20 mouse cellular contexts compared by ENCODE assay signal in the genomic region with DNA sequence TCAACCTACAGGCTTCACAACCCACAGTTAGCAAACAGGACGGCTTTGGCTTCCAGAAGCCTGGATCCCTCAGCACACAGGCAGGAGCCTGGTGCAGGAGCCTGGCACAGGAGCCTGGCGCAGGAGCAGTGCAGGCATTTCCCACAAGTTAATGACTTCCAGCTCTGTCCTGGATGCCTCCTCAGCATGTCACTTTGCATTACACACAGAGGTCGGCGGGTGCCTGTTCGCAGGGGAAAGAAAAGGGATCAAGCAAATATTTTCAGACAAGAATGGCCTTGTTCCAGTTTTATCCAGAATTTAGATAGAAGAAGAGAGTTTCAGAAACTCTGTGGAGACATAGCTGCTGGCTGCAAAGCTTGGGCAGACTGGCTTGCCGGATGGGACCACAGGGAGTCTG. TPM values are rescaled to one million over a fixed set of nuclear protein-coding genes. Genes with fewer than 3 reads are reported as not detected.
DNase-seq lines count a peak whose midpoint lies in the region; ATAC-seq and TF ChIP-seq lines count a peak whose summit lies in the region.
"Had no signal": no experiment of that assay in that cellular context is flagged by ENCODE, and none has a peak within 500 bp of the region (broad histone marks: within the 10 kb centered on the region; RNA-seq: fewer than 3 reads in every experiment).

No protein-coding gene starts in this region.

- no peaks in the 10 kb centered on the region for H3K9me3 ChIP-seq in hindbrain, postnatal 0 days (ENCODE audit: low read length)
- H3K9me3 ChIP-seq in hindbrain, embryonic 16.5 days (ENCODE audit: control insufficient read depth, low read length): no peaks in the 10 kb centered on the region
- no peaks in the 10 kb centered on the region for H3K9me3 ChIP-seq in embryonic facial prominence, embryonic 11.5 days (replicated peaks; ENCODE audit: control insufficient read depth, low read length)
- H3K9me3 ChIP-seq: forebrain, embryonic 13.5 days; intestine, embryonic 15.5 days had no signal

- no peak overlapping the region for H3K4me2 ChIP-seq in hindbrain, postnatal 0 days (ENCODE audit: low read depth, low read length)
- no peak overlapping the region for H3K4me2 ChIP-seq in hindbrain, embryonic 16.5 days (ENCODE audit: low read length)
- H3K4me2 ChIP-seq in embryonic facial prominence, embryonic 11.5 days (ENCODE audit: low read depth, low read length): no peak overlapping the region
- H3K4me2 ChIP-seq: forebrain, embryonic 13.5 days; intestine, embryonic 15.5 days had no signal

- no peak for ATAC-seq in hindbrain, postnatal 0 days
- ATAC-seq in hindbrain, embryonic 16.5 days: no peak
- no peak for ATAC-seq in embryonic facial prominence, embryonic 11.5 days (replicated peaks; ENCODE audit: insufficient number of reproducible peaks, low FRiP score, low TSS enrichment, low read depth)
- ATAC-seq: forebrain, embryonic 13.5 days; intestine, embryonic 15.5 days had no signal

- no peak overlapping the region for H3K9ac ChIP-seq in hindbrain, postnatal 0 days (replicated peaks; ENCODE audit: low read length)
- H3K9ac ChIP-seq in hindbrain, embryonic 16.5 days (ENCODE audit: low read depth, low read length): no peak overlapping the region
- H3K9ac ChIP-seq in embryonic facial prominence, embryonic 11.5 days (replicated peaks; ENCODE audit: low read length): no peak overlapping the region
- H3K9ac ChIP-seq: forebrain, embryonic 13.5 days; intestine, embryonic 15.5 days had no signal

- H3K36me3 ChIP-seq in hindbrain, postnatal 0 days (ENCODE audit: insufficient read depth, low read length): no peaks in the 10 kb centered on the region
- no peaks in the 10 kb centered on the region for H3K36me3 ChIP-seq in hindbrain, embryonic 16.5 days (ENCODE audit: control insufficient read depth, insufficient read depth, low read length)
- H3K36me3 ChIP-seq in embryonic facial prominence, embryonic 11.5 days (replicated peaks; ENCODE audit: control insufficient read depth, insufficient read depth, low read depth, low read length): no peaks in the 10 kb centered on the region
- H3K36me3 ChIP-seq: intestine, embryonic 15.5 days had no signal

- WGBS in hindbrain, postnatal 0 days: 39% methylated on average over 6 of the region's 6 CpGs
- 50% methylated on average over 6 of the region's 6 CpGs for WGBS in hindbrain, embryonic 16.5 days
- WGBS in embryonic facial prominence, embryonic 11.5 days: 27% methylated on average over 6 of the region's 6 CpGs

- no peak overlapping the region for H3K27ac ChIP-seq in hindbrain, postnatal 0 days
- no peak overlapping the region for H3K27ac ChIP-seq in hindbrain, embryonic 16.5 days (ENCODE audit: low read depth, low read length)
- H3K27ac ChIP-seq in embryonic facial prominence, embryonic 11.5 days (replicated peaks; ENCODE audit: low read depth, low read length): no peak overlapping the region
- H3K27ac ChIP-seq: forebrain, embryonic 13.5 days; intestine, embryonic 15.5 days had no signal

- no peak for TF ChIP-seq CTCF in hindbrain, postnatal 0 days (IDR thresholded peaks at IDR 0.05; ENCODE audit: low read depth)

- no peaks in the 10 kb centered on the region for H3K4me1 ChIP-seq in hindbrain, postnatal 0 days (ENCODE audit: insufficient read depth, low read length)
- H3K4me1 ChIP-seq in hindbrain, embryonic 16.5 days (ENCODE audit: control insufficient read depth, insufficient read depth, low read depth, low read length): no peaks in the 10 kb centered on the region; the same call in 1 of the 2 replicates
- no peaks in the 10 kb centered on the region; the same call in 1 of the 2 replicates for H3K4me1 ChIP-seq in embryonic facial prominence, embryonic 11.5 days (ENCODE audit: control insufficient read depth, insufficient read depth, low read length)
- H3K4me1 ChIP-seq: forebrain, embryonic 13.5 days; intestine, embryonic 15.5 days had no signal

- DNase-seq in hindbrain, postnatal 0 days (ENCODE audit: low spot score): peak; percentile 16
- DNase-seq in R1 (ENCODE audit: low read depth, low spot score): peak; percentile 25
- DNase-seq in embryonic facial prominence, embryonic 11.5 days (ENCODE audit: low spot score): peak; percentile 41
- DNase-seq in mesoderm, embryonic 11.5 days (ENCODE audit: low read depth, low spot score): peak; percentile 11
- no peak for DNase-seq in gastrocnemius, adult 18-20 months (ENCODE audit: low spot score)
- no peak for DNase-seq in urinary bladder, postnatal 14 days (ENCODE audit: low spot score)
- DNase-seq: cerebellum, adult 18-20 months; cerebellum, adult 9-11 months; cerebellum, postnatal 36 days; gastrocnemius, postnatal 36 days; heart, adult 11 months; heart, postnatal 10 days; heart, postnatal 4 days; kidney, adult 18-20 months had no signal

- H3K27me3 ChIP-seq in hindbrain, postnatal 0 days (ENCODE audit: insufficient read depth, low read length): no peaks in the 10 kb centered on the region
- H3K27me3 ChIP-seq in hindbrain, embryonic 16.5 days (replicated peaks; ENCODE audit: control insufficient read depth, insufficient read depth, low read length): no peaks in the 10 kb centered on the region
- no peaks in the 10 kb centered on the region for H3K27me3 ChIP-seq in embryonic facial prominence, embryonic 11.5 days (ENCODE audit: control insufficient read depth, insufficient read depth, low read length)
- H3K27me3 ChIP-seq: forebrain, embryonic 13.5 days; intestine, embryonic 15.5 days had no signal

- H3K4me3 ChIP-seq in hindbrain, postnatal 0 days (ENCODE audit: low read length): no peak overlapping the region
- H3K4me3 ChIP-seq in hindbrain, embryonic 16.5 days (ENCODE audit: low read length): no peak overlapping the region
- H3K4me3 ChIP-seq in embryonic facial prominence, embryonic 11.5 days (ENCODE audit: low read depth, low read length): no peak overlapping the region
- H3K4me3 ChIP-seq: forebrain, embryonic 13.5 days; intestine, embryonic 15.5 days had no signal

RNA-seq across cellular contexts. Expression of gene Trpc7, which starts 33.8 kb away (rescaled TPM):
- total RNA-seq in hindbrain, postnatal 0 days (2014; rRNA removed): 9.6 TPM in 2 replicates
- 3.3 and 3.8 TPM in 2 replicates for polyA plus RNA-seq in hindbrain, postnatal 0 days (2015; fragmentation: Nextera tagmentation; extraction: Ambion mirVana)
- 5.2 and 6.3 TPM in 2 replicates for polyA plus RNA-seq in hindbrain, embryonic 16.5 days (2015; fragmentation: Nextera tagmentation; extraction: Ambion mirVana)
- polyA plus RNA-seq in embryonic facial prominence, embryonic 11.5 days (2014; fragmentation: Nextera tagmentation; extraction: Ambion mirVana): 0.06 and 0.07 TPM in 2 replicates
- total RNA-seq in gastrocnemius, adult 18-20 months (2021): not detected
- total RNA-seq: ES-E14; gastrocnemius, adult 8-10 months; gastrocnemius, postnatal 36 days had no signal
- polyA plus RNA-seq: heart, embryonic 14.5 days had no signal

Comparison
In these comparisons a context has a peak if more than half of its experiments do, and no peak if none do; other contexts are left out.
1. DNase-seq: peak in hindbrain, postnatal 0 days (single experiment), R1 (single experiment), embryonic facial prominence, embryonic 11.5 days (single experiment) and mesoderm, embryonic 11.5 days (single experiment); none in gastrocnemius, adult 18-20 months (single experiment) and urinary bladder, postnatal 14 days (single experiment).